Mouse (Mus musculus) Patski (cell line): ENCODE results near the gene Hhatl. TPM values are rescaled to one million over a fixed set of nuclear protein-coding genes. Genes with fewer than 3 reads are reported as not detected.

Source experiments
- ATAC-seq: fragments of 100-300 bp; one replicate; pipeline ENCODE4 v1.8.0; 2021
- CTCF ChIA-PET: fragments of 350-600 bp; sonication (Branson Sonifier 250); formaldehyde crosslinking; loops from one replicate; lab custom pipeline; 2022; ENCODE audit warnings: inconsistent platforms; lab: Charles Lee
- POLR2A ChIA-PET: fragments of 350-600 bp; sonication (Branson Sonifier 250); formaldehyde crosslinking; loops from one replicate; lab custom pipeline; 2022; ENCODE audit warnings: antibody characterized with exemption, inconsistent platforms; lab: Charles Lee
- DNase-seq: peaks from one replicate; pipeline ENCODE4 v3.0.0-alpha.2; 2011; ENCODE audit warnings: low read depth, low spot score
- H3K27me3 ChIP-seq: fragments of 371-371 bp; one replicate; pipeline ENCODE4 v1.5.1; 2021
- CTCF ChIP-seq: fragments of 100-300 bp; IDR thresholded peaks from one replicate; pipeline ENCODE4 v1.5.1; 2021
- in situ Hi-C: fragments of 300-500 bp; cut with MboI; formaldehyde crosslinking; loops from 3 replicates; pipeline ENCODE4 v1.11.1; 2018; ENCODE audit warnings: low pct_unique_long_range_greater_than_20kb, mixed read lengths
- polyA plus RNA-seq: library from polyadenylated mRNA; unstranded; gene quantifications from one replicate; pipeline ENCODE4 v1.2.3, GENCODE M21; 2021

Gene Hhatl
- polyA plus RNA-seq, 1 experiment from 2014 or later = not detected

DNA sequence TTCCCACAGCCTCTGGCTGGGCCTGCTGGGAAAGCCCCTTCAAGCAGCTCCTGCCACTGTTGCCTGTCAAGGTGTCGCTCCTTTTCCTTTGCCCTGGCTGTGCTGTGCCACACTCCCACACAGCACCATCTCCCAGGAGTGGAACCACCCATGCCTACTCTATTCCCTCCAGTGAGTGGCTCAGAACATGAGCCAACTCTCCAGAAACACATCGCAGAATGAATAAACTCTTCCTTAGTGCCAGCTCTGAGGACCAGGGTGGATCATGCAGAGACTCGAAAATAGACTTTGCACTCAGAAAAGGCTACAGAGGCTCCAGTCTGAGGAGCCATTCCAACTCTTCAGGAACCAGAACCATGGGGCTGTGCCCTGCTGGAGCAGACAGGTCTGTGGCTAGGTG is 34.0 kb upstream of the Hhatl start:
- DNase-seq (no peak), ATAC-seq (no peak)
- H3K27me3 ChIP-seq = no peaks in the 10 kb centered on the region
- POLR2A ChIA-PET = no interaction called here
- CTCF ChIA-PET = no interaction called here
- in situ Hi-C loops = loop anchor here (5.0 kb wide), 1 partner anchor 129 kb away; no protein-coding TSS in a partner anchor
- TF ChIP-seq CTCF = no peak

DNA sequence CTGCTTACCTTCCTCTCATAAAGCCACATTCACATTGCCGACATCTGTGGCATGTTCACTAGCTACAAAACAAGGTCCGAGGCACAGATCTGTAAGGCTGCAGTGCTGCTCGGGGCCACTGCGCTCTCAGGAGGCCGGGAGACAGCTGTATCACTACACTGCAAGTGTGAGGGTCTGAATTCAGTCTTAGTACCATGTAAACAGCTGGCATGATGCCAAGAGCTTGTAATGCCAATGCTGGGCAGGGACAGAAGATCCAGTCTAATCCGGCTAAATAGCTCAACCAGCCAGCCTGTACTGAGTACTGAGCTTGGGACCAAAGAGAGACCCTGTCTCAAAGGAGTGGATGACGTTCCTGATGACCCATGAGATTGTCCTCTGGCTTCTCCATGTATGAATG is 31.7 kb upstream of the Hhatl start:
- TF ChIP-seq CTCF = no peak
- ChIA-PET POLR2A (interaction anchor here (0.6 kb wide), 1 partner anchor 436 kb away, joined by 4 read pairs; no protein-coding TSS in a partner anchor), CTCF (interaction anchor here (1.5 kb wide), 1 partner anchor 21 kb away, joined by 4 read pairs; no protein-coding TSS in a partner anchor)
- no peaks in the 10 kb centered on the region for H3K27me3 ChIP-seq
- DNase-seq (no peak), ATAC-seq (no peak)
- in situ Hi-C loops = loop anchor here (5.0 kb wide), 1 partner anchor 57 kb away; no protein-coding TSS in a partner anchor

DNA sequence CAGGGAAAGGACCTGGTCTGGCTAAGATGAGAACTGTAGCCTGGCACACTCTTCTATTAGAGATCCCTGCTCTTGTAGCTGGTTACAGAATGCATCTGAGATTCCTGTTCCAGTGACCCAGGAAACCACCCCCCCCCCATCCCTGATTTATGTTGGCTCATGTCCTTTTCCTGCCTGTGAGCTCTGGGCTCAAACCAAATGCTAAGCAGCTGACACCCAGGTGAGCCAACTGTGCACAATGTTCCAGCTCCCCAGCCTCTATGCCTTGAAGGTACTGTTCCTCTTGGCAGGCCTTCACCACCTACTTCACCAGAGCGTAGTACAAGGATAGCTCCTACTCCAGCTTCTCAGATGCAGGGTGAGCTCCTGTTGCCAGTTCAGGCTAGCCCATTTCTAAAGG is 30.7 kb upstream of the Hhatl start:
- no peaks in the 10 kb centered on the region for H3K27me3 ChIP-seq
- ATAC-seq (no peak), DNase-seq (no peak)
- ChIA-PET CTCF (interaction anchor here (0.9 to 2.0 kb wide), 4 partner anchors 8 to 58 kb away, joined by 3 to 5 read pairs (median 4); partner anchors contain the start of gene Klhl40), POLR2A (interaction anchor here (0.6 to 1.5 kb wide), 4 partner anchors 9 to 438 kb away, joined by 3 to 4 read pairs (median 4); no protein-coding TSS in a partner anchor)
- in situ Hi-C loops = loop anchor here (5.0 kb wide), 1 partner anchor 56 kb away; no protein-coding TSS in a partner anchor
- TF ChIP-seq CTCF = no peak

DNA sequence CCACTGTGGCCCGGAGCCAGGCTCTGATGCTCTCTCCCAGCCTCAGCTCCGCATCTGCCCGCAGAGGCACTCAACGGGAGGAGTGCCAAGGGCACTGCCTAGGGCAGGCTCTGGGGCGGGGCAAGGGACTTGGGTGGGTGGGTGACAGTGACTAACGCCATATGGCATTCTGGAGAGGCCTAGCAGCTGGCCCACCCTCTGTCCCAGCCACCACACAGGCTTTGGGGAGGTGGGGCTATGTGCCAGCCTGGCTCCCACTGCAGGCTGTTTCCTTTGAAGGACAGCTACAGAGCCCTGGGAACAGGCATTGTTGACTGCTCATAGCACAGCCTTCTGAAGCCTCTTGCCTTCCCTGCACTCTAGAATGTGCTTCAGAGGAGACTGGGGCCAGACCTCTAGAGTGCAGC is 30.3 kb upstream of the Hhatl start:
- TF ChIP-seq CTCF = no peak
- in situ Hi-C loops = loop anchor here (5.0 kb wide), 1 partner anchor 55 kb away; no protein-coding TSS in a partner anchor
- POLR2A ChIA-PET = interaction anchor here (1.2 to 1.5 kb wide), 2 partner anchors 8 to 62 kb away, joined by 4 read pairs; no protein-coding TSS in a partner anchor
- CTCF ChIA-PET = interaction anchor here (0.9 to 2.0 kb wide), 3 partner anchors 9 to 58 kb away, joined by 3 to 5 read pairs (median 3); partner anchors contain the start of gene Klhl40
- ATAC-seq (no peak), DNase-seq (no peak)
- H3K27me3 ChIP-seq = no peaks in the 10 kb centered on the region

DNA sequence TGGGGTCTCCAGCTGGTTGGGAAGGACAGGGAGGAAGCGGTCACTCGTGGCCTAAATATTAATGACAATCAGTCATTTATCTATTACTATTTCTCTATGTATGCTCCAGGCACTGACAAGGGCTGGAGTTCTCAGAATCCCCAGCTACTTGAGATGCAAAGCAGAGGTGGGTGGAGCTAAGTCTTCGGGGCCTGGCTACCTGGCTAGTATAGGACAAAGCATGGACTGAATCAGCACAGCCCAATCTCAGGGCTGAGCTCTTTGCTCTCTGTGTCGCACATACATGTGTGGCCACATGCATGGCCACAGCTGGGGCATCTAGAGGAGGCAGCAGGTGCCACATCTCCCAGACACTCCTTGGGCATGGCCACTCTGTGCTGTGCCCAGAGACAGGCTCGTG is 28.5 kb upstream of the Hhatl start:
- in situ Hi-C loops = loop anchor here (5.0 kb wide), 1 partner anchor 53 kb away; no protein-coding TSS in a partner anchor
- TF ChIP-seq CTCF = no peak
- ChIA-PET POLR2A (no interaction called here), CTCF (interaction anchor here (1.5 kb wide), 1 partner anchor 10 kb away, joined by 4 read pairs; no protein-coding TSS in a partner anchor)
- ATAC-seq (no peak), DNase-seq (no peak)
- H3K27me3 ChIP-seq = no peaks in the 10 kb centered on the region

DNA sequence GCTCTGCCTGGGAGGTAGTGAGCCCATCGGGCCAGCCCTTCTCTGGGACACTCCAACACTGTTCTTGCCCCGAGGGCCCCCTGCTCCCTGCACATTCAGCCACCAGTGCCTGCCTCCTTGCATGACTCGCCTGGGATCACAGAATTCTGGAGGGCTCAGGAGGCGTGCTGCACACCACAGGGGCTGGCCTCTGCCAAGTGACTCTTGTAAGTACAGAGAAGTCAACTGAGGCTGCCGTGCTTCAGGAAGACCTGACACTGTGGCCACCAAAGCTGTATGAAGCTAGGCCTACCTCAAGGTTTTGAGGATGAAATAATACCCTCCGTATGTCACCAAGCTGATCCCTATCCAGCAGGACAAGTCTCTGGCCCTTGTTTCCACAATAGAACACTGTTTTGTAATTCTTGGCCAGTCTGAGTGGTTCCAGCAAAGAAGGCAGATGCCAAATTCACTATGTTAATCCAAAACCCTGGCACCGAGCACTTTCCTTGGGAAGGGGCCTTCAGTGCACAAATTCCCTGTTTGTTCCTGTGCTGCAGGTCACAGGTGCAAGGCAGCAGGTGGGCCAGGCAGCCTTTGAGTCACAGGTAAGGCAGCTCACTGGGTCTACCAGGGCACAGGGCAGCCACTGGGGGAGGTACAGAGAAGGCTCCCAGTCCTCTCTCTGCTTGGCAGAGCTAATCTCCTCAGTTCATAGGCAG is 27.6 kb upstream of the Hhatl start:
- POLR2A ChIA-PET = interaction anchor here (0.5 kb wide), 1 partner anchor 101 kb away, joined by 3 read pairs; no protein-coding TSS in a partner anchor
- CTCF ChIA-PET = interaction anchor here (1.5 kb wide), 1 partner anchor 11 kb away, joined by 4 read pairs; no protein-coding TSS in a partner anchor
- in situ Hi-C loops = loop anchor here (5.0 kb wide), 1 partner anchor 53 kb away; no protein-coding TSS in a partner anchor
- DNase-seq = no peak
- no peak for TF ChIP-seq CTCF
- ATAC-seq = no peak
- H3K27me3 ChIP-seq = no peaks in the 10 kb centered on the region

DNA sequence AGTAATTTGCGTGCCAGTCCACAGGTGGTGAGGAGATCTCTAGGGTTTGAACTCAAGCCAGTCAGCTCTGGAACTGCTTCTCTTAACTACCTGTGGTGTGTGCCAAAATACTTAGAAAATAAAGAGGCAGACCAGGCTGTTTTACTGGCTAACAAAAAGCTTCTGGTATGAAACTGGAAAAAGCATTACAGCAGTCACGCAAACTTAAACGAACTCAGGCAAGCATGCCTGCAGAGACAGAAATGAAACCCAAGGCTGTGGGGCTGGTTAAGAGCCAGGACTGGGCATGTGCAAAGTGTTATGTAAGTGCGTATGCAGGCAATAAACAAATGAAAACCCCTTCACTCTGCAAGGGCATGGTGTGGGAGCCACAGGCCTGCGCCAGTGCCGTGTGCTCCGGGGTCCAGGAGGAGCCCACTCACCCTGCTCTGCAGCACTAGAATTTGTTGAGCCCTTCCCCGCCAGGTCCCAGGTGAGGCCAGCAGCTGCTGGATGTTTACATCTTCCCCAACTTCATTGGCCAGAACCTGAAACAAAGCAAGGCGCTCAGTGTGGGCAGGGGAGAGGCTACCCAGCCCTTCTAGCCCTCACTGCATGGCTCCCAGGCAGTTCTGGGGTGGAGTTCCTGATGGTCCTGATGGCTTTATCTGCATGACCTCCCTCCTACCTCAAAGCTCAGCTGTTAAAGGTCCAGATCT is 26.9 kb upstream of the Hhatl start:
- ATAC-seq = no peak
- POLR2A ChIA-PET = no interaction called here

DNA sequence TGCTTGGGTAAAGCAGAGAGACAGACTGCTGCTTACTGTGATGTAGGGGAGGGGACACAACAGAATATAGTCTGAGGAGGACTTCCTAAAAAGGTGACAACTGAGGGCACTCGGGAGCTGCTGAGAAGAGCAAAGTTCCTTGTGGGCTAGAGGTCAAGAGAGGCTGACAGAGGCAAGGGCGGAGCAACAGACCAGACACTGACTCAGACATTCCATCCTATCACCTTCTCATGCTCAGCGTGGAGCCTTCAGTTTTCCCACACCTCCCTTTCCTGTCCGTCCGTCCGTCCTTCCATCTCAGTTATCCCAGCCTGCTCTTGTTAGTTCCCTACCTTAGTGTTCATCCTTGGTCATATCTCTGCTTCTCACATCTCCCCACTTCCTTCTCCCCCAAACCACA is 22.9 kb upstream of the Hhatl start:
- no peak for DNase-seq
- ATAC-seq = no peak
- in situ Hi-C loops = no loop called here
- CTCF ChIA-PET = interaction anchor here (1.7 kb wide), 1 partner anchor 32 kb away, joined by 4 read pairs; no protein-coding TSS in a partner anchor
- no peak for TF ChIP-seq CTCF
- POLR2A ChIA-PET = no interaction called here
- H3K27me3 ChIP-seq = no peaks in the 10 kb centered on the region

More for the DNA sequence above, 26.9 kb upstream of the Hhatl start:
- in situ Hi-C loops = no loop called here
- CTCF ChIA-PET = interaction anchor here (1.5 to 1.6 kb wide), 2 partner anchors 12 to 15 kb away, joined by 3 to 4 read pairs; no protein-coding TSS in a partner anchor
- no peaks in the 10 kb centered on the region for H3K27me3 ChIP-seq
- DNase-seq = no peak
- no peak for TF ChIP-seq CTCF

DNA sequence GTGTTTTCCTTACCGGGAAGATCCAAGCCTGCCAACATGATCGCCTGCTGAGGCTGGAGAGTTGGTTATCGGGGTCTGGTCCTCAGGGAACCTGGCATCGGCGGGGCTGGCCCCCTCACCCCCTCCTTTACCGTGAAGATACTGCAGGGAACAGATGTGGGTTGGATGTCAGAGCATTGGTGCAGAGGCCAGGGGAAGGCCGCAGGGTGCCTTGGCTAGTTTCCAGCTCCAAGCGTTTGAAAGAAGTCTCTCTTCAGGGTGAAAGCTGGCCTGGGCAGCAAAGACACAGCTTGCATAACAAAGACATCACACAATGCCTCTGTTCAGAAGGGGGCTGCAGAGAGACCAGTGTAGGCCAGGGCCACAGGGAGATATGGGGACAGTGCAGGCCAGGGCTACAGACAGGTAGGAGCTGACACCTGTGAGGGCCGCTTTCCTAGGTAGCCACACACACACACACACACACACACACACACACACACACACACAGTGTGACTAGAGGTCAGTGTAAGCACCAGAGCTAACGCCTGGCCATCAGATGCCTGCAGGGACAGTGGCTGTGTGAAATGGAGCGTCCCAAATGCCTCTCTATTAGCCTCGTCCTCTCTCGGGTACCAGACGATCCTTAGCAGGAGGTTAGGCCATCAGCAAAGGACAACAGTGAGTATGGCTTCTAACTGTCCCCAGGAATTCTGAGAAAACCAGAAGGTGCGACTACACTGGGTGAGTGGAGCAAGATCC is 17.9 kb upstream of the Hhatl start:
- no peak for TF ChIP-seq CTCF
- no peak for DNase-seq
- in situ Hi-C loops = no loop called here
- POLR2A ChIA-PET = interaction anchor here (0.6 kb wide), 1 partner anchor 36 kb away, joined by 3 read pairs; no protein-coding TSS in a partner anchor
- H3K27me3 ChIP-seq = no peaks in the 10 kb centered on the region
- CTCF ChIA-PET = interaction anchor here (1.5 kb wide), 1 partner anchor 38 kb away, joined by 3 read pairs; no protein-coding TSS in a partner anchor
- ATAC-seq = no peak
